Mouse (Mus musculus) neutrophil, adult 5-6 weeks (primary cell): ENCODE measurements around the gene Csn3. TPM values are rescaled to one million over a fixed set of nuclear protein-coding genes. Genes with fewer than 3 reads are reported as not detected.

Experiments
- ATAC-seq: fragments of 151-379, 151-347 bp; 2 replicates; pipeline ENCODE4 v1.8.0; 2017; ENCODE audit warnings: mild to moderate bottlenecking, moderate TSS enrichment; ENCODE audit not compliant: insufficient number of reproducible peaks, poor library complexity, low FRiP score, severe bottlenecking; ENCODE audit errors: extremely low read depth
- total RNA-seq: library from RNA; stranded (forward); fragments of 200-1000 nt; gene quantifications from 2 replicates; pipeline ENCODE4 v1.2.3, GENCODE M21; 2017

Gene Csn3
- not detected in 2 replicates for total RNA-seq

DNA sequence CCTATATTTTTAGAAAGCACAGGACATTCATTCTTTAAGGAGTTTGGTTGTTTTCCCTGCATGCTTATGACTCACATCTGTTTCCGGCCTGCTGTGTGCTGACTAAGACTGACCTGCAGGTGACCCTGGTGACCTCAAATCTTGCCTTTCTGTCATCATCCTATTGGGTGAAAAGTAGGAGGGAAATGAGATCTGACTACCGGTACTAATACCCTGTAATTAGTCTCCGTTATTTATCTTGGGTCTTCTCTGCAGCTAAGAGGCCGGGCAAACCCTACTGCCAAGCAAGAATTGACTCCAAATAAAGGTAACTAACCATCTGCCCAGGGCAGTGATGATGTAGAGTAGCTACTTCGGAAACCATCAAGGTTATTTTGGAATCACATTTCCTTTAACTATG, at the start of gene Csn3:
Csn3 (plus strand) TSS at position 208 of the 400 bp plus-strand sequence.
- no peak for ATAC-seq

- ATAC-seq: no peak
Measured at GRCm38 (mm10) chr5:87884729-87885128, 40.6 kb upstream of the Csn3 start, which contains the start of gene Odam. TSS of gene Odam (plus strand) at chr5:87885029.

DNA sequence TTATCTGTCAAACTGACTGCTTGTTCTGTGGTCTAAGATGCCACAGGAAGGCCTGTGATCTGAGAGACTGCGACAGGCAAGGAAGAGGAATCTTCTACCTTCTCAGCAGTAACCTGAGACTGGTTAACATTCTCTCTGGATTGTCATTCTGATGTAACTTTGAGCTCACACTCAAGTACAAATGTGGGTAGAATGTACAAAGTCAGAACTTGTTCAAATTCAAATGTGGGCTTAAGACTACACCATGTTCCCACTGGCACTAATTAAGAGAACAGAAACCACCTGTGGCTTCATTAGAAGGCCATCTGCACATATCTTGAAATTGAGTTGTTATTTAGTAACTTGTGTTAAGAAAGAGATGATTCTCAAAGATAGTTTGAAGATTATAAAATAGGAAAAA, 6.2 kb downstream of the Csn3 start:
- no peak for ATAC-seq

GRCm38 (mm10) chr5:87940752-87941151, 15.4 kb downstream of the Csn3 start:
- no peak for ATAC-seq

- ATAC-seq: no peak
Measured at GRCm38 (mm10) chr5:87942515-87942914, 17.1 kb downstream of the Csn3 start.

GRCm38 (mm10) chr5:87951836-87952235, 26.5 kb downstream of the Csn3 start:
- ATAC-seq: no peak

GRCm38 (mm10) chr5:87969201-87969600, 43.8 kb downstream of the Csn3 start, which contains the start of the genes 2310003L06Rik and Gm28434:
TSS of gene 2310003L06Rik (plus strand) at chr5:87969459.
TSS of gene Gm28434 (plus strand) at chr5:87969517.
- ATAC-seq: no peak

- no peak for ATAC-seq
Measured at GRCm38 (mm10) chr5:87979139-87979538, 53.8 kb downstream of the Csn3 start, which contains the start of gene Cabs1. TSS of gene Cabs1 (plus strand) at chr5:87979439.

Other genes starting within 250 kb of the Csn3 start
- gene Csn2, start 225.9 kb upstream of the Csn3 start, total RNA-seq: not detected in 2 replicates
- not detected in 2 replicates for gene Csn1s2a, start 151.0 kb upstream of the Csn3 start, total RNA-seq
- 0.25 and 0.35 TPM in 2 replicates for gene Csn1s2b, start 117.5 kb upstream of the Csn3 start, total RNA-seq
- not detected in 2 replicates for gene Prr27, start 99.9 kb upstream of the Csn3 start, total RNA-seq
- not detected in 2 replicates for gene Odam, start 40.5 kb upstream of the Csn3 start, total RNA-seq
- not detected in 2 replicates for gene 2310003L06Rik, start 43.9 kb downstream of the Csn3 start, total RNA-seq
- not detected in 2 replicates for gene Gm28434, start 43.9 kb downstream of the Csn3 start, total RNA-seq
- gene Cabs1, start 53.9 kb downstream of the Csn3 start, total RNA-seq: not detected in 2 replicates
- gene Smr3a, start 77.0 kb downstream of the Csn3 start, total RNA-seq: not detected in 2 replicates
- gene Smr2, start 161.0 kb downstream of the Csn3 start, total RNA-seq: not detected in 2 replicates
- gene Gm11116, start 186.0 kb downstream of the Csn3 start, total RNA-seq: not detected in 2 replicates
- not detected in 2 replicates for gene Gm11115, start 228.5 kb downstream of the Csn3 start, total RNA-seq